Mouse (Mus musculus): ENCODE data around the gene Brms1l. TPM values are rescaled to one million over a fixed set of nuclear protein-coding genes. Genes with fewer than 3 reads are reported as not detected.

The Brms1l gene
- polyA plus RNA-seq, 1 experiment from 2014 or later, result 52.5 TPM

GRCm38 (mm10) chr12:55869622-55870322 lies 33.6 kb downstream of the Brms1l start:
- H3K27ac ChIP-seq, result no peak overlapping the region
- no peaks in the 10 kb centered on the region for H3K27me3 ChIP-seq
- H3K4me2 ChIP-seq (replicated peaks), result no peak overlapping the region
- no peaks in the 10 kb centered on the region for H3K4me1 ChIP-seq (replicated peaks)
- no peak overlapping the region for H3K9ac ChIP-seq (replicated peaks)
- H3K9me3 ChIP-seq, result peaks cover 4% of the 10 kb centered on the region; the same call in 1 of the 2 replicates
- 95% methylated on average over 5 of the region's 5 CpGs for WGBS
- ATAC-seq, result no peak
- no peak overlapping the region for H3K4me3 ChIP-seq (replicated peaks)
- peaks cover 56% of the 10 kb centered on the region for H3K36me3 ChIP-seq

GRCm38 (mm10) chr12:55885449-55885848 lies 49.3 kb downstream of the Brms1l start:
- Histone ChIP-seq H3K4me3 (replicated peaks) (no peak overlapping the region), H3K4me2 (replicated peaks) (no peak overlapping the region), H3K9me3 (no peaks in the 10 kb centered on the region), H3K9ac (replicated peaks) (no peak overlapping the region), H3K27ac (no peak overlapping the region), H3K36me3 (no peaks in the 10 kb centered on the region), H3K27me3 (0 out of 2 replicates have a peak, but pooled peaks cover 2% of the 10 kb centered on the region), H3K4me1 (replicated peaks) (0 out of 2 replicates have a peak, but pooled peaks cover 6% of the 10 kb centered on the region)
- ATAC-seq, result no peak
- WGBS, result 56% methylated on average over 4 of the region's 4 CpGs

GRCm38 (mm10) chr12:55888570-55888969 lies 52.4 kb downstream of the Brms1l start:
- Histone ChIP-seq H3K36me3 (no peaks in the 10 kb centered on the region), H3K4me1 (replicated peaks) (0 out of 2 replicates have a peak, but pooled peaks cover 6% of the 10 kb centered on the region), H3K27me3 (0 out of 2 replicates have a peak, but pooled peaks cover 2% of the 10 kb centered on the region), H3K9ac (replicated peaks) (no peak overlapping the region), H3K4me3 (replicated peaks) (no peak overlapping the region), H3K27ac (no peak overlapping the region), H3K9me3 (no peaks in the 10 kb centered on the region), H3K4me2 (replicated peaks) (peak overlapping the region; percentile 32)
- 27% methylated on average over 5 of the region's 5 CpGs for WGBS
- no peak for ATAC-seq

GRCm38 (mm10) chr12:55904801-55905200 lies 68.7 kb downstream of the Brms1l start:
- no peaks in the 10 kb centered on the region for H3K4me1 ChIP-seq (replicated peaks)
- H3K4me3 ChIP-seq (replicated peaks), result no peak overlapping the region
- 85% methylated on average over 1 of the region's 1 CpGs for WGBS
- H3K36me3 ChIP-seq, result no peaks in the 10 kb centered on the region
- H3K9me3 ChIP-seq, result no peaks in the 10 kb centered on the region
- no peaks in the 10 kb centered on the region for H3K27me3 ChIP-seq
- ATAC-seq, result no peak
- H3K27ac ChIP-seq, result no peak overlapping the region
- no peak overlapping the region for H3K9ac ChIP-seq (replicated peaks)
- H3K4me2 ChIP-seq (replicated peaks), result no peak overlapping the region

GRCm38 (mm10) chr12:55912138-55912537 lies 76.0 kb downstream of the Brms1l start:
- ATAC-seq, result no peak
- Histone ChIP-seq H3K9ac (replicated peaks) (no peak overlapping the region), H3K27ac (no peak overlapping the region), H3K36me3 (no peaks in the 10 kb centered on the region), H3K4me1 (replicated peaks) (0 out of 2 replicates have a peak, but pooled peaks cover 3% of the 10 kb centered on the region), H3K4me2 (replicated peaks) (no peak overlapping the region), H3K27me3 (no peaks in the 10 kb centered on the region), H3K9me3 (no peaks in the 10 kb centered on the region), H3K4me3 (replicated peaks) (no peak overlapping the region)
- WGBS, result 17% methylated on average over 3 of the region's 3 CpGs

GRCm38 (mm10) chr12:55913201-55913600 lies 77.1 kb downstream of the Brms1l start:
- ATAC-seq, result no peak
- Histone ChIP-seq H3K27me3 (no peaks in the 10 kb centered on the region), H3K9me3 (no peaks in the 10 kb centered on the region), H3K36me3 (no peaks in the 10 kb centered on the region), H3K27ac (no peak overlapping the region), H3K9ac (replicated peaks) (no peak overlapping the region), H3K4me1 (replicated peaks) (0 out of 2 replicates have a peak, but pooled peaks cover 3% of the 10 kb centered on the region), H3K4me2 (replicated peaks) (no peak overlapping the region), H3K4me3 (replicated peaks) (no peak overlapping the region)
- 72% methylated on average over 9 of the region's 9 CpGs for WGBS

GRCm38 (mm10) chr12:55916250-55916649 lies 80.1 kb downstream of the Brms1l start:
- Histone ChIP-seq H3K27ac (no peak overlapping the region), H3K4me1 (replicated peaks) (0 out of 2 replicates have a peak, but pooled peaks cover 3% of the 10 kb centered on the region), H3K9ac (replicated peaks) (no peak overlapping the region), H3K27me3 (no peaks in the 10 kb centered on the region), H3K9me3 (no peaks in the 10 kb centered on the region), H3K4me2 (replicated peaks) (no peak overlapping the region), H3K36me3 (no peaks in the 10 kb centered on the region), H3K4me3 (replicated peaks) (no peak overlapping the region)
- 43% methylated on average over 8 of the region's 8 CpGs for WGBS
- ATAC-seq, result 0 out of 2 replicates have a peak, but pooled peaks have one; percentile 62

- Histone ChIP-seq H3K27me3 (no peaks in the 10 kb centered on the region), H3K27ac (no peak overlapping the region), H3K4me1 (replicated peaks) (0 out of 2 replicates have a peak, but pooled peaks cover 3% of the 10 kb centered on the region), H3K9me3 (no peaks in the 10 kb centered on the region), H3K4me2 (replicated peaks) (no peak overlapping the region), H3K9ac (replicated peaks) (no peak overlapping the region), H3K4me3 (replicated peaks) (no peak overlapping the region), H3K36me3 (no peaks in the 10 kb centered on the region)
- no peak for ATAC-seq
- WGBS, result 95% methylated on average over 19 of the region's 19 CpGs
These were observed 80.9 kb downstream of the Brms1l start for GRCm38 (mm10) chr12:55917020-55917419.

Small RNA genes lying within 50 kb of the gene (microRNA-seq; reads per million reads assigned to microRNA genes)
- 1.2 reads per million for gene Gm23394

Other genes starting within 250 kb of the Brms1l start
- gene Insm2, start 236.9 kb upstream of the Brms1l start, polyA plus RNA-seq (2015; fragmentation: Nextera tagmentation; extraction: Ambion mirVana), result 0.64 and 1.2 TPM in 2 replicates
- 21.5 and 21.8 TPM in 2 replicates for gene Ralgapa1, start 15.2 kb upstream of the Brms1l start, polyA plus RNA-seq (2015; fragmentation: Nextera tagmentation; extraction: Ambion mirVana)

Data from midbrain, embryonic 13.5 days (tissue).